Mouse (Mus musculus) cerebellum, adult 2 months (tissue): Measurements from ENCODE around the gene Rasgrp1.

ENCODE experiments used
- CTCF ChIP-seq: fragments of 200-500 bp; IDR thresholded peaks from 2 replicates; pipeline ENCODE4 v1.5.1; 2011; ENCODE audit warnings: low read depth, mild to moderate bottlenecking, control low read depth, low read length, moderate library complexity, borderline replicate concordance; ENCODE audit not compliant: insufficient read depth
- POLR2A ChIP-seq: fragments of 200-500 bp; IDR thresholded peaks from 2 replicates; pipeline ENCODE4 v1.6.1; 2011; ENCODE audit warnings: low read length, control low read depth, borderline replicate concordance; ENCODE audit not compliant: insufficient read depth

- TF ChIP-seq CTCF: no peak
- no peak for TF ChIP-seq POLR2A
Measured at GRCm38 (mm10) chr2:117389460-117389859, 46.7 kb upstream of the Rasgrp1 start.
